15 mouse cellular contexts compared by ENCODE assay signal in the genomic region with DNA sequence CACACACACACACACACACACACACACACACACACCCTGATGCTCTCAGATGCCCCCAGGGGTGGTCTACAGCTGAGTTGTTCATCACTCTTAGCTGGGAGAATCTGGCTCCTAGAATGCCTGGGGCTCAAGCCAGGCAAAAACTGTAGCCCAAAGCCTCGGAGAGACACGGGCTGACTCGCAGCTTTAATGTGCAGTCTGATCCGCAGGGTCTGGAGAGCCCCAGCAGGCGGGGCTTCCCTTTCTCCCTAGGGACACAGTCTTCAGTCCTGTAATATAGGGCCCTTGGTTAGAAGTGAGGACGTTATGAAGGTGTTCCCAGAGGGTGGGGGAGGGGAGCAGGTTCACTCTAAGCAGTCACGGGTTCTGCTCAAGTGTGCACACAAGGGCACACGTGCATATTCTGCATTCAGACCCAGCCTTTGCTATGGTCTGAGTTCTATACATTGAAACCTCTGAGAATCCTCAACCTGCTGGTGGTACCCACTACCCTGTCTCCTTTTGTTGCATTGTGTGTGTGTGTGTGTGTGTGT. TPM values are rescaled to one million over a fixed set of nuclear protein-coding genes. Genes with fewer than 3 reads are reported as not detected.
DNase-seq lines count a peak whose midpoint lies in the region; ATAC-seq lines count a peak whose summit lies in the region.
"Had no signal": no experiment of that assay in that cellular context is flagged by ENCODE, and none has a peak within 500 bp of the region (broad histone marks: within the 10 kb centered on the region; RNA-seq: fewer than 3 reads in every experiment).

No protein-coding gene starts in this region.

- no peak for DNase-seq in embryonic facial prominence, embryonic 14.5 days (ENCODE audit: low spot score)
- DNase-seq in embryonic facial prominence, embryonic 10.5 days (ENCODE audit: low spot score), result no peak
- DNase-seq in hindbrain, embryonic 14.5 days (ENCODE audit: low spot score), result no peak
- DNase-seq in neural tube, embryonic 10.5 days (ENCODE audit: extremely low spot score, low spot score), result no peak
- DNase-seq in frontal cortex, postnatal 10 days (ENCODE audit: low spot score in 2 of 2), result no peak
- no peak for DNase-seq in right cerebral cortex, postnatal 10 days (ENCODE audit: low spot score in 2 of 2)
- DNase-seq: cerebellum, postnatal 25 days; liver, embryonic 13.5 days; thymus, adult 2 months had no signal

- peaks cover 27% of the 10 kb centered on the region for H3K27me3 ChIP-seq in embryonic facial prominence, embryonic 14.5 days (replicated peaks; ENCODE audit: control insufficient read depth, insufficient read depth, low read length)
- peaks cover 75% of the 10 kb centered on the region for H3K27me3 ChIP-seq in embryonic facial prominence, embryonic 10.5 days (replicated peaks; ENCODE audit: low read depth, poor library complexity, severe bottlenecking)
- peaks cover 52% of the 10 kb centered on the region for H3K27me3 ChIP-seq in hindbrain, embryonic 12.5 days
- H3K27me3 ChIP-seq in hindbrain, embryonic 14.5 days (ENCODE audit: control insufficient read depth, insufficient read depth, low read length), result peaks cover 13% of the 10 kb centered on the region
- peaks cover 23% of the 10 kb centered on the region for H3K27me3 ChIP-seq in neural tube, embryonic 15.5 days (replicated peaks)

- 0 out of 2 replicates have a peak, but pooled peaks have one; percentile 13 for ATAC-seq in embryonic facial prominence, embryonic 14.5 days (ENCODE audit: low read depth)
- ATAC-seq in hindbrain, embryonic 12.5 days (ENCODE audit: low FRiP score), result no peak
- no peak for ATAC-seq in hindbrain, embryonic 14.5 days (ENCODE audit: low FRiP score)
- ATAC-seq in neural tube, embryonic 15.5 days (ENCODE audit: low FRiP score), result 0 out of 2 replicates have a peak, but pooled peaks have one; percentile 37
- ATAC-seq: forebrain, embryonic 14.5 days had no signal

- H3K4me2 ChIP-seq in embryonic facial prominence, embryonic 14.5 days (ENCODE audit: low read depth, low read length), result no peak overlapping the region
- no peak overlapping the region for H3K4me2 ChIP-seq in hindbrain, embryonic 12.5 days (replicated peaks)
- no peak overlapping the region for H3K4me2 ChIP-seq in hindbrain, embryonic 14.5 days (replicated peaks)
- no peak overlapping the region for H3K4me2 ChIP-seq in neural tube, embryonic 15.5 days
- H3K4me2 ChIP-seq: embryonic facial prominence, embryonic 15.5 days; hindbrain, embryonic 15.5 days; liver, embryonic 13.5 days; neural tube, embryonic 12.5 days had no signal

- WGBS in embryonic facial prominence, embryonic 14.5 days, result 18% methylated on average over 8 of the region's 8 CpGs
- WGBS in embryonic facial prominence, embryonic 10.5 days, result 24% methylated on average over 8 of the region's 8 CpGs
- 19% methylated on average over 8 of the region's 8 CpGs for WGBS in hindbrain, embryonic 12.5 days
- WGBS in hindbrain, embryonic 14.5 days, result 18% methylated on average over 8 of the region's 8 CpGs
- WGBS in neural tube, embryonic 15.5 days, result 11% methylated on average over 8 of the region's 8 CpGs

- no peaks in the 10 kb centered on the region for H3K36me3 ChIP-seq in embryonic facial prominence, embryonic 14.5 days (ENCODE audit: control insufficient read depth, insufficient read depth, low read length)
- no peaks in the 10 kb centered on the region for H3K36me3 ChIP-seq in embryonic facial prominence, embryonic 10.5 days (replicated peaks)
- no peaks in the 10 kb centered on the region for H3K36me3 ChIP-seq in hindbrain, embryonic 12.5 days
- no peaks in the 10 kb centered on the region for H3K36me3 ChIP-seq in hindbrain, embryonic 14.5 days (replicated peaks; ENCODE audit: control insufficient read depth, insufficient read depth)
- H3K36me3 ChIP-seq in neural tube, embryonic 15.5 days, result no peaks in the 10 kb centered on the region
- H3K36me3 ChIP-seq: embryonic facial prominence, embryonic 15.5 days; hindbrain, embryonic 15.5 days; liver, embryonic 13.5 days; neural tube, embryonic 12.5 days had no signal

- no peak overlapping the region for H3K4me3 ChIP-seq in embryonic facial prominence, embryonic 14.5 days (ENCODE audit: low read depth, low read length)
- H3K4me3 ChIP-seq in embryonic facial prominence, embryonic 10.5 days, result no peak overlapping the region
- no peak overlapping the region for H3K4me3 ChIP-seq in hindbrain, embryonic 12.5 days
- H3K4me3 ChIP-seq in hindbrain, embryonic 14.5 days (replicated peaks; ENCODE audit: low read length), result no peak overlapping the region
- no peak overlapping the region for H3K4me3 ChIP-seq in neural tube, embryonic 15.5 days (replicated peaks)
- H3K4me3 ChIP-seq: embryonic facial prominence, embryonic 15.5 days; hindbrain, embryonic 15.5 days; liver, embryonic 13.5 days; neural tube, embryonic 12.5 days had no signal

- H3K9ac ChIP-seq in embryonic facial prominence, embryonic 14.5 days (ENCODE audit: low read depth, low read length), result no peak overlapping the region
- H3K9ac ChIP-seq in hindbrain, embryonic 12.5 days, result 0 out of 2 replicates have a peak overlapping the region, but pooled peaks have one; percentile 32
- H3K9ac ChIP-seq in hindbrain, embryonic 14.5 days, result no peak overlapping the region
- no peak overlapping the region for H3K9ac ChIP-seq in neural tube, embryonic 15.5 days (replicated peaks)
- H3K9ac ChIP-seq: embryonic facial prominence, embryonic 15.5 days; hindbrain, embryonic 15.5 days; liver, embryonic 13.5 days; neural tube, embryonic 12.5 days had no signal

- H3K4me1 ChIP-seq in embryonic facial prominence, embryonic 14.5 days (ENCODE audit: control insufficient read depth, insufficient read depth, low read length), result peaks cover 12% of the 10 kb centered on the region
- H3K4me1 ChIP-seq in embryonic facial prominence, embryonic 10.5 days, result peaks cover 72% of the 10 kb centered on the region
- H3K4me1 ChIP-seq in hindbrain, embryonic 12.5 days, result peaks cover 50% of the 10 kb centered on the region
- 0 out of 2 replicates have a peak, but pooled peaks cover 7% of the 10 kb centered on the region for H3K4me1 ChIP-seq in hindbrain, embryonic 14.5 days (replicated peaks; ENCODE audit: control insufficient read depth, insufficient read depth, low read length)
- peaks cover 29% of the 10 kb centered on the region for H3K4me1 ChIP-seq in neural tube, embryonic 15.5 days

- H3K27ac ChIP-seq in embryonic facial prominence, embryonic 14.5 days (replicated peaks; ENCODE audit: low read depth, low read length), result no peak overlapping the region
- H3K27ac ChIP-seq in embryonic facial prominence, embryonic 10.5 days (replicated peaks), result no peak overlapping the region; the same call in 1 of the 2 replicates
- no peak overlapping the region for H3K27ac ChIP-seq in hindbrain, embryonic 12.5 days
- no peak overlapping the region for H3K27ac ChIP-seq in hindbrain, embryonic 14.5 days
- no peak overlapping the region for H3K27ac ChIP-seq in neural tube, embryonic 15.5 days (replicated peaks)
- H3K27ac ChIP-seq: embryonic facial prominence, embryonic 15.5 days; hindbrain, embryonic 15.5 days; liver, embryonic 13.5 days; neural tube, embryonic 12.5 days had no signal

- no peaks in the 10 kb centered on the region for H3K9me3 ChIP-seq in embryonic facial prominence, embryonic 14.5 days (ENCODE audit: control insufficient read depth, low read length)
- H3K9me3 ChIP-seq in embryonic facial prominence, embryonic 10.5 days, result no peaks in the 10 kb centered on the region
- H3K9me3 ChIP-seq in hindbrain, embryonic 12.5 days (replicated peaks), result no peaks in the 10 kb centered on the region
- no peaks in the 10 kb centered on the region for H3K9me3 ChIP-seq in hindbrain, embryonic 14.5 days (ENCODE audit: control insufficient read depth, low read length)
- no peaks in the 10 kb centered on the region for H3K9me3 ChIP-seq in neural tube, embryonic 15.5 days (replicated peaks)
- H3K9me3 ChIP-seq: embryonic facial prominence, embryonic 15.5 days; hindbrain, embryonic 15.5 days; liver, embryonic 13.5 days; neural tube, embryonic 12.5 days had no signal

RNA-seq across cellular contexts. Expression of a gene that starts 17.1 kb away (rescaled TPM):
- 2.1 and 4.2 TPM in 2 replicates for polyA plus RNA-seq in embryonic facial prominence, embryonic 14.5 days (2014; fragmentation: Nextera tagmentation; extraction: Ambion mirVana)
- 2.4 and 3.0 TPM in 2 replicates for polyA plus RNA-seq in embryonic facial prominence, embryonic 10.5 days (2016; fragmentation: Nextera tagmentation; extraction: Ambion mirVana)
- polyA plus RNA-seq in hindbrain, embryonic 12.5 days (2016; fragmentation: Nextera tagmentation; extraction: Ambion mirVana), result 2.7 and 3.2 TPM in 2 replicates
- polyA plus RNA-seq in hindbrain, embryonic 14.5 days (2014; fragmentation: Nextera tagmentation; extraction: Ambion mirVana), result 0.64 and 0.95 TPM in 2 replicates
- 0.87 and 1.9 TPM in 2 replicates for polyA plus RNA-seq in neural tube, embryonic 15.5 days (2015; fragmentation: Nextera tagmentation; extraction: Ambion mirVana)

RNA-seq across cellular contexts. Expression of a gene that starts 44.6 kb away (rescaled TPM):
- polyA plus RNA-seq in embryonic facial prominence, embryonic 14.5 days (2014; fragmentation: Nextera tagmentation; extraction: Ambion mirVana), result 17.4 and 17.7 TPM in 2 replicates
- polyA plus RNA-seq in embryonic facial prominence, embryonic 10.5 days (2016; fragmentation: Nextera tagmentation; extraction: Ambion mirVana), result 6.1 and 8.7 TPM in 2 replicates
- 6.1 and 10.9 TPM in 2 replicates for polyA plus RNA-seq in hindbrain, embryonic 12.5 days (2016; fragmentation: Nextera tagmentation; extraction: Ambion mirVana)
- polyA plus RNA-seq in hindbrain, embryonic 14.5 days (2014; fragmentation: Nextera tagmentation; extraction: Ambion mirVana), result 0.78 and 1.1 TPM in 2 replicates
- polyA plus RNA-seq in neural tube, embryonic 15.5 days (2015; fragmentation: Nextera tagmentation; extraction: Ambion mirVana), result 1.3 and 3.8 TPM in 2 replicates

Comparison
In these comparisons a context has a peak if more than half of its experiments do, and no peak if none do; other contexts are left out.
1. ATAC-seq: peak in embryonic facial prominence, embryonic 14.5 days (single experiment) and neural tube, embryonic 15.5 days (single experiment); none in hindbrain, embryonic 12.5 days (single experiment) and hindbrain, embryonic 14.5 days (single experiment).